Mouse (Mus musculus): ENCODE data around the gene Gm35134.
"Not testable (repeated sequence)": the region's sequence is repeated elsewhere in the genome, so short reads cannot be mapped to it uniquely, and the experiment has no call there.

Gm35134 gene

GRCm38 (mm10) chrY:19112707-19113106, at the start of gene Gm35134:
Gm35134 (plus strand) TSS chrY:19113007.
- not testable (repeated sequence) for H3K4me1 ChIP-seq (replicated peaks; ENCODE audit: low read depth, low read length); H3K27me3 ChIP-seq (ENCODE audit: insufficient read depth, low read length); H3K9me3 ChIP-seq (ENCODE audit: low read length); H3K36me3 ChIP-seq (ENCODE audit: insufficient read depth, low read length); H3K4me3 ChIP-seq (replicated peaks; ENCODE audit: low read length)
